Mouse (Mus musculus) liver, embryonic 11.5 days (tissue): ENCODE data around the gene Trpc4. TPM values are rescaled to one million over a fixed set of nuclear protein-coding genes. Genes with fewer than 3 reads are reported as not detected.

Experiments used
- ATAC-seq: fragments of 200-750 bp; cut with Nextera tagmentation; replicated peaks from 2 replicates; pipeline ENCODE4 v1.8.0; 2017; ENCODE audit warnings: moderate number of reproducible peaks, mild to moderate bottlenecking, moderate TSS enrichment, moderate library complexity; ENCODE audit not compliant: low FRiP score
- DNase-seq: peaks from one replicate; pipeline ENCODE4 v3.0.0-alpha.2; 2017; ENCODE audit warnings: low spot score
- H3K27ac ChIP-seq: fragments of 300-500 bp; sonication (generic); 2 replicates; pipeline ENCODE4 v1.5.1; 2014; ENCODE audit warnings: mild to moderate bottlenecking, low read depth, low read length, control low read depth
- H3K27me3 ChIP-seq: fragments of 300-500 bp; sonication (generic); replicated peaks from 2 replicates; pipeline ENCODE4 v1.6.1; 2014; ENCODE audit warnings: low read length, mixed read lengths; ENCODE audit not compliant: control insufficient read depth, insufficient read depth
- H3K36me3 ChIP-seq: fragments of 300-500 bp; sonication (generic); 2 replicates; pipeline ENCODE4 v1.6.1; 2014; ENCODE audit warnings: mild to moderate bottlenecking, low read length, moderate library complexity, mixed read lengths; ENCODE audit not compliant: control insufficient read depth, insufficient read depth
- H3K4me1 ChIP-seq: fragments of 300-500 bp; sonication (generic); replicated peaks from 2 replicates; pipeline ENCODE4 v1.6.1; 2014; ENCODE audit warnings: low read length, mixed read lengths; ENCODE audit not compliant: control insufficient read depth, insufficient read depth
- H3K4me2 ChIP-seq: fragments of 300-500 bp; sonication (generic); 2 replicates; pipeline ENCODE4 v1.6.1; 2014; ENCODE audit warnings: mild to moderate bottlenecking, control low read depth, moderate library complexity
- H3K4me3 ChIP-seq: fragments of 300-500 bp; sonication (generic); 2 replicates; pipeline ENCODE4 v1.5.1; 2014; ENCODE audit warnings: low read depth, low read length, control low read depth
- H3K9ac ChIP-seq: fragments of 300-500 bp; sonication (generic); 2 replicates; pipeline ENCODE4 v1.6.1; 2014; ENCODE audit warnings: low read depth, low read length, control low read depth
- H3K9me3 ChIP-seq: fragments of 300-500 bp; sonication (generic); 2 replicates; pipeline ENCODE4 v1.6.1; 2016; ENCODE audit warnings: low read length, inconsistent platforms, mixed read lengths; ENCODE audit not compliant: control insufficient read depth
- WGBS: fragments of 180-500 bp; shearing (Covaris S2); extraction: QIAGEN DNeasy Blood & Tissue Kit; methylation state at CpG from one replicate; pipeline ENCODE4 v1.1.7; 2014; 5-methylcytosine and 5-hydroxymethylcytosine counted together
- polyA plus RNA-seq: library from polyadenylated mRNA; unstranded; fragments of >200 nt; fragmentation: Nextera tagmentation; extraction: Ambion mirVana; gene quantifications from 2 replicates; pipeline ENCODE4 v1.2.1, GENCODE M21; 2014

Gene Trpc4
- polyA plus RNA-seq, 1 experiment from 2014 or later: 0.21 TPM

GRCm38 (mm10) chr3:54190932-54191668 lies 35.3 kb downstream of the Trpc4 start:
- H3K27ac ChIP-seq: no peak overlapping the region
- whole genome bisulfite sequencing: 30% methylated on average over 6 of the region's 6 CpGs

DNA sequence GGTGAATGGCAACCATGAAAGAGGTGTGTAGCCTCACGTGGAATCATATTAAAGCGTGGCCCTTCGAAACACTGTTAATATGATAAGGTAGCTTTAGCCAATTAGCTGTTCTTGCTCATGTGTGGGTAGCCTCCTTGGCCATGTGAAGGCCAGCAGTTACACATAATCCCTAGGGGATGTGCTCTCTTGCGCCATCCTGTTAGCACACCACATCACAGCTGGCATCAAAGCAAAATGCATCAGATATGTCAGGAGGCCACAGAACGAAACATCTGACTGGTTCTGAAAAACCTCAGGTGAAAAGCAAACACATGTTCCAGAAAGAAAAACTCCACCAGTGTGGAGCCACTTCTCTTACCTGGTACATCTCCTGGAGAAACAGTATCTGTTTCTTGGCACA lies 45.4 kb downstream of the Trpc4 start:
- Histone ChIP-seq H3K9ac (no peak overlapping the region), H3K4me3 (no peak overlapping the region), H3K27ac (no peak overlapping the region), H3K4me1 (no peaks in the 10 kb centered on the region), H3K4me2 (no peak overlapping the region), H3K36me3 (no peaks in the 10 kb centered on the region), H3K27me3 (no peaks in the 10 kb centered on the region), H3K9me3 (no peaks in the 10 kb centered on the region)
- ATAC-seq: no peak
- DNase-seq: no peak
- WGBS: 81% methylated on average over 5 of the region's 5 CpGs

More at GRCm38 (mm10) chr3:54190932-54191668, 35.3 kb downstream of the Trpc4 start:
- peak; percentile 99 for ATAC-seq
- Histone ChIP-seq H3K9me3 (no peaks in the 10 kb centered on the region), H3K36me3 (no peaks in the 10 kb centered on the region), H3K9ac (no peak overlapping the region), H3K4me2 (no peak overlapping the region), H3K27me3 (no peaks in the 10 kb centered on the region), H3K4me3 (no peak overlapping the region), H3K4me1 (no peaks in the 10 kb centered on the region)
- no peak for DNase-seq

DNA sequence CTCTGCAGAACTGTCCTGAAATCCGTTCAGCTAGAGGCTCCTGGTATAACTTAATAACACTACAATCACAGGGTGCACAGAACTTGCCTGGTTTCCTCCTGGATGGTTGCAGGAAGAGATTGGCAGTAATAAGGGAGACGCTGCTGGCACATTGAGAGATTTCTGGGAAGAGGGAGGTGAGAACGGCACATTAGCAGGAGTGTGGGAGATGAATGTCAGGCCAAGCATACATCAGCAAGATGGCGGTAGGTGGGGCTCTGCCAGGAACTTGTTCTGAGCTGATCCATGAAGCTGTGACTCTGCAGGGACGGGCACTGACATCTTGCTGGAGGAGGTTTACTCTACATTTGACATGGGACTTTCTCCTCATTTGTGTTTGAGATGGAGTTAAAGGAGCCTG lies 48.6 kb downstream of the Trpc4 start:
- no peaks in the 10 kb centered on the region for H3K9me3 ChIP-seq
- WGBS: 75% methylated on average over 5 of the region's 5 CpGs
- H3K27ac ChIP-seq: no peak overlapping the region
- no peak overlapping the region for H3K4me3 ChIP-seq
- H3K4me2 ChIP-seq: no peak overlapping the region
- ATAC-seq (no peak), DNase-seq (no peak)
- H3K27me3 ChIP-seq: no peaks in the 10 kb centered on the region
- H3K9ac ChIP-seq: no peak overlapping the region
- no peaks in the 10 kb centered on the region for H3K36me3 ChIP-seq
- no peaks in the 10 kb centered on the region for H3K4me1 ChIP-seq

- ATAC-seq (no peak), DNase-seq (no peak)
- no peaks in the 10 kb centered on the region for H3K27me3 ChIP-seq
- H3K9ac ChIP-seq: no peak overlapping the region
- H3K4me1 ChIP-seq: no peaks in the 10 kb centered on the region
- no peak overlapping the region for H3K4me2 ChIP-seq
- 64% methylated on average over 3 of the region's 3 CpGs for WGBS
- H3K9me3 ChIP-seq: no peaks in the 10 kb centered on the region
- H3K4me3 ChIP-seq: no peak overlapping the region
- no peaks in the 10 kb centered on the region for H3K36me3 ChIP-seq
- H3K27ac ChIP-seq: no peak overlapping the region
These were observed 54.3 kb downstream of the Trpc4 start for GRCm38 (mm10) chr3:54210112-54210511.

DNA sequence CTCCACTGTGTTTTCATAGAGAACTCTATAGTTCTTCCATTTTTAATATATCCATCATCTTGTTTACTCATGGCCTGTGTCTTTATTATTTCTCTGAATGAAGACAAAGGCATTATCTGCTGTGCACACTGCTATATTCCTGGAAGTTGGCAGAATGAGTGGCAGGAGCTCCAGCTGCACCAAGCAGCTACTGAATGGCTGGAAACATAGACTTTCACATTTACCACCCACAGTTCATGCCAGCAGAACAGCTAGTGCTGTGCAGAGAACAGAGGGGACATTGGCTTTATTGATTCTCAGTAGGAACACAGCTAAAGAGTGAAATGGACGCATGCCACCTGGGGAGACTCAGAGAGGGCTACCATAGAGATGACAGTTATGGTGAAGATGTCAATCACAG lies 55.6 kb downstream of the Trpc4 start:
- Histone ChIP-seq H3K4me3 (no peak overlapping the region), H3K27ac (no peak overlapping the region), H3K4me1 (no peaks in the 10 kb centered on the region), H3K27me3 (no peaks in the 10 kb centered on the region), H3K9ac (no peak overlapping the region), H3K36me3 (no peaks in the 10 kb centered on the region), H3K4me2 (no peak overlapping the region), H3K9me3 (no peaks in the 10 kb centered on the region)
- no peak for ATAC-seq
- no peak for DNase-seq
- WGBS: 81% methylated on average over 1 of the region's 1 CpGs

DNA sequence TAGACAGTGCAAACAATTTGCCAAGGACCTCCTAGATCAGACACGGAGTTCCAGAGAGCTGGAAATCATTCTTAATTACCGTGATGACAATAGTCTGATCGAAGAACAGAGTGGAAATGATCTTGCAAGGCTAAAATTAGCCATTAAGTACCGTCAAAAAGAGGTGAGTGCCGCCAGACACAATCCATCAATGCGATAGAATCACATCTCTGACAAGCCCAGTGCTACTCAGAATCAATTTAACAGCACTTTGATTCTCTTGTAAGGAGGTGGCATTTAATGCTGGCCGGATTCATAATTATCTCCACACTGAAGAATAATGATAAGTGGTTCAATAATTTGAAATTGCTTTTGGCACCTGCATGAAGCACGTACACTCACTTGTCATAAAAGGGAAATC lies 66.7 kb downstream of the Trpc4 start:
- Histone ChIP-seq H3K4me2 (no peak overlapping the region), H3K27me3 (no peaks in the 10 kb centered on the region), H3K9ac (no peak overlapping the region), H3K27ac (no peak overlapping the region), H3K4me3 (no peak overlapping the region), H3K36me3 (no peaks in the 10 kb centered on the region), H3K9me3 (no peaks in the 10 kb centered on the region), H3K4me1 (no peaks in the 10 kb centered on the region)
- WGBS: 77% methylated on average over 8 of the region's 8 CpGs
- no peak for ATAC-seq
- DNase-seq: no peak

DNA sequence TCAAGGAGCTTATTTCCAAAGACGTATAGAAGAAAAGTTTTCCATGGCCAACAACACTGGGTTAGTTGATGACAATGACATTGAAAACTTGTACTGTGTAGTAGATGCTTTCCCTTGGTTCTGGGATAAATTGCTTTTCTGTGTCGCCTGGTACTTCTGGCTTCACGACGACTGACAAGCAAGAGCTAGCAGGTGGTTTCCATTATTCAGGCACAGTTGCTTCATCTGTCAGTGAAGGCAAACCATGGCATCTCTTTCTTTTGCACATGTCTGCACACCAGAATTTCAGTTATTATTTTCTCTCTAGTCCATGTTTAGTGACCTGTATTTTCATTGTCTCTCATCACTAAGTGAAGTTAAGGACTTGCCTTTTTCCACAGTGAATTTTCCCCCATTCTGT lies 72.6 kb downstream of the Trpc4 start:
- DNase-seq (no peak), ATAC-seq (no peak)
- Histone ChIP-seq H3K9me3 (no peaks in the 10 kb centered on the region), H3K4me3 (no peak overlapping the region), H3K4me1 (no peaks in the 10 kb centered on the region), H3K4me2 (no peak overlapping the region), H3K36me3 (no peaks in the 10 kb centered on the region), H3K9ac (no peak overlapping the region), H3K27ac (no peak overlapping the region), H3K27me3 (no peaks in the 10 kb centered on the region)
- WGBS: 70% methylated on average over 4 of the region's 4 CpGs

- DNase-seq: no peak
- WGBS: 59% methylated on average over 5 of the region's 5 CpGs
- Histone ChIP-seq H3K9ac (no peak overlapping the region), H3K27me3 (no peaks in the 10 kb centered on the region), H3K4me1 (no peaks in the 10 kb centered on the region), H3K4me3 (no peak overlapping the region), H3K9me3 (no peaks in the 10 kb centered on the region), H3K4me2 (no peak overlapping the region), H3K36me3 (no peaks in the 10 kb centered on the region), H3K27ac (no peak overlapping the region)
- ATAC-seq: no peak
These were observed 83.1 kb downstream of the Trpc4 start for GRCm38 (mm10) chr3:54238891-54239290.

- H3K27me3 ChIP-seq: no peaks in the 10 kb centered on the region
- no peak for ATAC-seq
- WGBS: 80% methylated on average over 7 of the region's 7 CpGs
These were observed 83.6 kb downstream of the Trpc4 start for GRCm38 (mm10) chr3:54239426-54239825.

More at GRCm38 (mm10) chr3:54239426-54239825, 83.6 kb downstream of the Trpc4 start:
- H3K36me3 ChIP-seq: no peaks in the 10 kb centered on the region
- no peak overlapping the region for H3K27ac ChIP-seq
- H3K4me2 ChIP-seq: no peak overlapping the region
- no peaks in the 10 kb centered on the region for H3K4me1 ChIP-seq
- H3K4me3 ChIP-seq: no peak overlapping the region
- H3K9ac ChIP-seq: no peak overlapping the region
- H3K9me3 ChIP-seq: no peaks in the 10 kb centered on the region
- no peak for DNase-seq
